Mouse (Mus musculus) heart, embryonic 10.5 days (tissue): ENCODE measurements around the gene Cd101. TPM values are rescaled to one million over a fixed set of nuclear protein-coding genes. Genes with fewer than 3 reads are reported as not detected.
A peak's percentile ranks its signal among the peaks of the same experiment; 100 is the strongest.

Experiments
- DNase-seq: peaks from one replicate; pipeline ENCODE4 v3.0.0-alpha.2; 2017; ENCODE audit warnings: low spot score
- H3K27ac ChIP-seq: fragments of 300-500 bp; sonication (generic); 2 replicates; pipeline ENCODE4 v1.5.1; 2016; ENCODE audit warnings: mild to moderate bottlenecking
- H3K27me3 ChIP-seq: fragments of 300-500 bp; sonication (generic); 2 replicates; pipeline ENCODE4 v1.6.1; 2016; ENCODE audit warnings: mild to moderate bottlenecking; ENCODE audit not compliant: poor library complexity, insufficient read depth, severe bottlenecking
- H3K36me3 ChIP-seq: fragments of 300-500 bp; sonication (generic); 2 replicates; pipeline ENCODE4 v1.6.1; 2016; ENCODE audit warnings: mild to moderate bottlenecking, moderate library complexity
- H3K4me1 ChIP-seq: fragments of 300-500 bp; sonication (generic); 2 replicates; pipeline ENCODE4 v1.6.1; 2016; ENCODE audit warnings: mild to moderate bottlenecking
- H3K4me3 ChIP-seq: fragments of 300-500 bp; sonication (generic); 2 replicates; pipeline ENCODE4 v1.5.1; 2016; ENCODE audit warnings: mild to moderate bottlenecking, moderate library complexity
- H3K9me3 ChIP-seq: fragments of 300-500 bp; sonication (generic); 2 replicates; pipeline ENCODE4 v1.6.1; 2016; ENCODE audit warnings: mild to moderate bottlenecking, moderate library complexity
- WGBS: fragments of 180-500 bp; shearing (Covaris S2); methylation state at CpG from one replicate; pipeline ENCODE4 v1.1.7; 2016; 5-methylcytosine and 5-hydroxymethylcytosine counted together
- polyA plus RNA-seq: library from polyadenylated mRNA; unstranded; fragments of >200 nt; fragmentation: Nextera tagmentation; extraction: Ambion mirVana; gene quantifications from 2 replicates; pipeline ENCODE4 v1.2.1, GENCODE M21; 2016

The Cd101 gene
- polyA plus RNA-seq, 1 experiment from 2014 or later, result 0.50 TPM

- Histone ChIP-seq H3K36me3 (no peaks in the 10 kb centered on the region; the same call in 1 of the 2 replicates), H3K27me3 (no peaks in the 10 kb centered on the region), H3K4me1 (peaks cover 26% of the 10 kb centered on the region), H3K9me3 (no peaks in the 10 kb centered on the region), H3K27ac (peak overlapping the region; percentile 62), H3K4me3 (no peak overlapping the region)
- 87% methylated on average over 8 of the region's 8 CpGs for WGBS
- DNase-seq, result no peak
Measured at GRCm38 (mm10) chr3:101012597-101012996, 16.8 kb downstream of the Cd101 start.

GRCm38 (mm10) chr3:101012131-101012571 lies 17.2 kb downstream of the Cd101 start:
- Histone ChIP-seq H3K27me3 (no peaks in the 10 kb centered on the region), H3K4me3 (no peak overlapping the region), H3K36me3 (no peaks in the 10 kb centered on the region; the same call in 1 of the 2 replicates), H3K27ac (peak overlapping the region; percentile 62), H3K4me1 (peaks cover 30% of the 10 kb centered on the region), H3K9me3 (no peaks in the 10 kb centered on the region)
- 46% methylated on average over 10 of the region's 10 CpGs for WGBS
- no peak for DNase-seq

- 74% methylated on average over 5 of the region's 5 CpGs for WGBS
Measured at GRCm38 (mm10) chr3:101011203-101011600, 18.2 kb downstream of the Cd101 start.

GRCm38 (mm10) chr3:101010589-101011202 lies 18.7 kb downstream of the Cd101 start:
- Histone ChIP-seq H3K9me3 (no peaks in the 10 kb centered on the region), H3K27ac (no peak overlapping the region), H3K27me3 (no peaks in the 10 kb centered on the region), H3K4me3 (no peak overlapping the region), H3K4me1 (peaks cover 27% of the 10 kb centered on the region), H3K36me3 (no peaks in the 10 kb centered on the region; the same call in 1 of the 2 replicates)
- no peak for DNase-seq
- 93% methylated on average over 4 of the region's 4 CpGs for WGBS

More at GRCm38 (mm10) chr3:101011203-101011600, 18.2 kb downstream of the Cd101 start:
- Histone ChIP-seq H3K36me3 (no peaks in the 10 kb centered on the region; the same call in 1 of the 2 replicates), H3K4me3 (no peak overlapping the region), H3K4me1 (peaks cover 28% of the 10 kb centered on the region), H3K27me3 (no peaks in the 10 kb centered on the region), H3K27ac (no peak overlapping the region), H3K9me3 (no peaks in the 10 kb centered on the region)
- DNase-seq, result no peak

GRCm38 (mm10) chr3:101007112-101007782 lies 22.1 kb downstream of the Cd101 start:
- Histone ChIP-seq H3K4me3 (no peak overlapping the region), H3K4me1 (peaks cover 14% of the 10 kb centered on the region), H3K9me3 (no peaks in the 10 kb centered on the region), H3K36me3 (peaks cover 8% of the 10 kb centered on the region; the same call in 1 of the 2 replicates), H3K27me3 (no peaks in the 10 kb centered on the region), H3K27ac (no peak overlapping the region)
- WGBS, result 53% methylated on average over 5 of the region's 5 CpGs
- DNase-seq, result no peak

GRCm38 (mm10) chr3:101005392-101005791 lies 24.0 kb downstream of the Cd101 start:
- Histone ChIP-seq H3K27me3 (no peaks in the 10 kb centered on the region), H3K36me3 (0 out of 2 replicates have a peak, but pooled peaks cover 8% of the 10 kb centered on the region), H3K9me3 (no peaks in the 10 kb centered on the region), H3K4me1 (peaks cover 9% of the 10 kb centered on the region; the same call in 1 of the 2 replicates), H3K4me3 (no peak overlapping the region), H3K27ac (no peak overlapping the region)
- 68% methylated on average over 6 of the region's 6 CpGs for WGBS
- DNase-seq, result no peak

GRCm38 (mm10) chr3:101003575-101004356 lies 25.6 kb downstream of the Cd101 start:
- Histone ChIP-seq H3K27ac (no peak overlapping the region), H3K36me3 (0 out of 2 replicates have a peak, but pooled peaks cover 8% of the 10 kb centered on the region), H3K4me3 (no peak overlapping the region), H3K27me3 (no peaks in the 10 kb centered on the region), H3K9me3 (no peaks in the 10 kb centered on the region), H3K4me1 (peaks cover 9% of the 10 kb centered on the region; the same call in 1 of the 2 replicates)
- WGBS, result 83% methylated on average over 15 of the region's 15 CpGs
- no peak for DNase-seq

- Histone ChIP-seq H3K4me1 (peaks cover 15% of the 10 kb centered on the region; the same call in 1 of the 2 replicates), H3K27me3 (no peaks in the 10 kb centered on the region), H3K27ac (no peak overlapping the region), H3K9me3 (no peaks in the 10 kb centered on the region), H3K36me3 (0 out of 2 replicates have a peak, but pooled peaks cover 8% of the 10 kb centered on the region), H3K4me3 (no peak overlapping the region)
- no peak for DNase-seq
- WGBS, result 24% methylated on average over 2 of the region's 2 CpGs
Measured at GRCm38 (mm10) chr3:100999732-101000131, 29.6 kb downstream of the Cd101 start.

GRCm38 (mm10) chr3:100998904-100999340 lies 30.4 kb downstream of the Cd101 start:
- no peaks in the 10 kb centered on the region for H3K9me3 ChIP-seq
- WGBS, result 17% methylated on average over 6 of the region's 6 CpGs
- H3K4me3 ChIP-seq, result no peak overlapping the region
- H3K4me1 ChIP-seq, result peaks cover 19% of the 10 kb centered on the region; the same call in 1 of the 2 replicates
- DNase-seq, result peak; percentile 84
- no peak overlapping the region for H3K27ac ChIP-seq
- H3K27me3 ChIP-seq, result no peaks in the 10 kb centered on the region
- 0 out of 2 replicates have a peak, but pooled peaks cover 8% of the 10 kb centered on the region for H3K36me3 ChIP-seq

- Histone ChIP-seq H3K9me3 (no peaks in the 10 kb centered on the region), H3K27ac (no peak overlapping the region), H3K4me3 (no peak overlapping the region), H3K27me3 (no peaks in the 10 kb centered on the region), H3K36me3 (0 out of 2 replicates have a peak, but pooled peaks cover 4% of the 10 kb centered on the region), H3K4me1 (peaks cover 24% of the 10 kb centered on the region)
- WGBS, result 69% methylated on average over 10 of the region's 10 CpGs
- no peak for DNase-seq
Measured at GRCm38 (mm10) chr3:100997785-100998570, 31.4 kb downstream of the Cd101 start.

GRCm38 (mm10) chr3:100994252-100994651 lies 35.1 kb downstream of the Cd101 start:
- H3K27me3 ChIP-seq, result no peaks in the 10 kb centered on the region
- 92% methylated on average over 4 of the region's 4 CpGs for WGBS
- no peak for DNase-seq

GRCm38 (mm10) chr3:100993718-100994117 lies 35.6 kb downstream of the Cd101 start:
- no peak for DNase-seq
- Histone ChIP-seq H3K4me1 (peaks cover 24% of the 10 kb centered on the region), H3K4me3 (no peak overlapping the region), H3K27ac (peak overlapping the region; percentile 42), H3K27me3 (no peaks in the 10 kb centered on the region), H3K36me3 (no peaks in the 10 kb centered on the region), H3K9me3 (no peaks in the 10 kb centered on the region)
- WGBS, result 55% methylated on average over 15 of the region's 15 CpGs

More at GRCm38 (mm10) chr3:100994252-100994651, 35.1 kb downstream of the Cd101 start:
- Histone ChIP-seq H3K4me3 (no peak overlapping the region), H3K36me3 (no peaks in the 10 kb centered on the region), H3K9me3 (no peaks in the 10 kb centered on the region), H3K4me1 (peaks cover 24% of the 10 kb centered on the region), H3K27ac (no peak overlapping the region)
